Mouse (Mus musculus) myocyte (in vitro differentiated cells): Measurements from ENCODE around the gene Racgap1.

Source experiments
- CEBPB ChIP-seq: IDR thresholded peaks from 2 replicates; pipeline ENCODE4 v1.6.1; 2011; ENCODE audit warnings: mild to moderate bottlenecking, moderate library complexity; ENCODE audit not compliant: poor library complexity, insufficient read depth, severe bottlenecking
- MAX ChIP-seq: IDR thresholded peaks from one replicate; pipeline ENCODE4 v1.6.1; 2011; ENCODE audit warnings: low read depth, mild to moderate bottlenecking, control low read depth
- POLR2A ChIP-seq: IDR thresholded peaks from one replicate; pipeline ENCODE4 v1.6.1; 2011; ENCODE audit warnings: low read depth, mild to moderate bottlenecking, control low read depth, moderate library complexity; ENCODE audit not compliant: insufficient read length
- SRF ChIP-seq: IDR thresholded peaks from one replicate; pipeline ENCODE4 v1.6.1; 2011; ENCODE audit warnings: low read depth; ENCODE audit not compliant: control insufficient read depth, insufficient read length
- TCF12 ChIP-seq: IDR thresholded peaks from one replicate; pipeline ENCODE4 v1.6.1; 2011; ENCODE audit warnings: mild to moderate bottlenecking, control low read depth; ENCODE audit not compliant: poor library complexity, insufficient read depth, severe bottlenecking
- USF1 ChIP-seq: IDR thresholded peaks from one replicate; pipeline ENCODE4 v1.6.1; 2011; ENCODE audit warnings: low read depth, mild to moderate bottlenecking, control low read depth, moderate library complexity

GRCm38 (mm10) chr15:99677089-99677488 lies 25.6 kb upstream of the Racgap1 start:
- TF ChIP-seq POLR2A, result no peak
- TF ChIP-seq SRF, result no peak
- TF ChIP-seq USF1, result no peak
- no peak for TF ChIP-seq TCF12
- no peak for TF ChIP-seq MAX
- TF ChIP-seq CEBPB, result no peak
